Mouse (Mus musculus): Measurements from ENCODE around the gene Olfr414.

The Olfr414 gene

GRCm38 (mm10) chr1:174423764-174424163, at the start of gene Olfr414:
Gene Olfr414 (plus strand): TSS chr1:174424064.
- no peak for DNase-seq (ENCODE audit: low spot score in 2 of 2)

- DNase-seq (ENCODE audit: low spot score in 2 of 2): no peak
These were observed 33.1 kb upstream of the Olfr414 start, which contains the start of gene Olfr248 for GRCm38 (mm10) chr1:174390746-174391145. Gene Olfr248 (plus strand): TSS chr1:174391046.

GRCm38 (mm10) chr1:174422959-174423358, 905 bp upstream of the Olfr414 start:
- DNase-seq (ENCODE audit: low spot score in 2 of 2): no peak

GRCm38 (mm10) chr1:174426180-174426986, 2.5 kb downstream of the Olfr414 start:
- no peak for DNase-seq (ENCODE audit: low spot score in 2 of 2)

GRCm38 (mm10) chr1:174427402-174427801, 3.5 kb downstream of the Olfr414 start:
- no peak for DNase-seq (ENCODE audit: low spot score in 2 of 2)

GRCm38 (mm10) chr1:174428407-174428806, 4.5 kb downstream of the Olfr414 start:
- DNase-seq (ENCODE audit: low spot score in 2 of 2): no peak

- DNase-seq (ENCODE audit: low spot score in 2 of 2): no peak
These were observed 10.3 kb downstream of the Olfr414 start for GRCm38 (mm10) chr1:174434121-174434520.

GRCm38 (mm10) chr1:174441782-174442181, 17.9 kb downstream of the Olfr414 start, which contains the start of gene Olfr220:
Gene Olfr220 (plus strand): TSS chr1:174442082.
- no peak for DNase-seq (ENCODE audit: low spot score in 2 of 2)

GRCm38 (mm10) chr1:174455100-174455499, 31.2 kb downstream of the Olfr414 start:
- DNase-seq (ENCODE audit: low spot score in 2 of 2): no peak

- no peak for DNase-seq (ENCODE audit: low spot score in 2 of 2)
These were observed 41.5 kb downstream of the Olfr414 start for GRCm38 (mm10) chr1:174465385-174465784.

GRCm38 (mm10) chr1:174466240-174466639, 42.4 kb downstream of the Olfr414 start:
- no peak for DNase-seq (ENCODE audit: low spot score in 2 of 2)

- DNase-seq (ENCODE audit: low spot score in 2 of 2): peak; percentile 24 to 36
These were observed 45.9 kb downstream of the Olfr414 start for GRCm38 (mm10) chr1:174469736-174470135.

GRCm38 (mm10) chr1:174482567-174482966, 58.7 kb downstream of the Olfr414 start:
- DNase-seq (ENCODE audit: low spot score in 2 of 2): no peak
